Mouse (Mus musculus) liver, embryonic 11.5 days (tissue): Measurements from ENCODE around the gene Ulk3. TPM values are rescaled to one million over a fixed set of nuclear protein-coding genes. Genes with fewer than 3 reads are reported as not detected.

Source experiments
- ATAC-seq: fragments of 200-750 bp; cut with Nextera tagmentation; replicated peaks from 2 replicates; pipeline ENCODE4 v1.8.0; 2017; ENCODE audit warnings: moderate number of reproducible peaks, mild to moderate bottlenecking, moderate TSS enrichment, moderate library complexity; ENCODE audit not compliant: low FRiP score
- DNase-seq: peaks from one replicate; pipeline ENCODE4 v3.0.0-alpha.2; 2017; ENCODE audit warnings: low spot score
- H3K27ac ChIP-seq: fragments of 300-500 bp; sonication (generic); 2 replicates; pipeline ENCODE4 v1.5.1; 2014; ENCODE audit warnings: mild to moderate bottlenecking, low read depth, low read length, control low read depth
- H3K27me3 ChIP-seq: fragments of 300-500 bp; sonication (generic); replicated peaks from 2 replicates; pipeline ENCODE4 v1.6.1; 2014; ENCODE audit warnings: low read length, mixed read lengths; ENCODE audit not compliant: control insufficient read depth, insufficient read depth
- H3K36me3 ChIP-seq: fragments of 300-500 bp; sonication (generic); 2 replicates; pipeline ENCODE4 v1.6.1; 2014; ENCODE audit warnings: mild to moderate bottlenecking, low read length, moderate library complexity, mixed read lengths; ENCODE audit not compliant: control insufficient read depth, insufficient read depth
- H3K4me1 ChIP-seq: fragments of 300-500 bp; sonication (generic); replicated peaks from 2 replicates; pipeline ENCODE4 v1.6.1; 2014; ENCODE audit warnings: low read length, mixed read lengths; ENCODE audit not compliant: control insufficient read depth, insufficient read depth
- H3K4me2 ChIP-seq: fragments of 300-500 bp; sonication (generic); 2 replicates; pipeline ENCODE4 v1.6.1; 2014; ENCODE audit warnings: mild to moderate bottlenecking, control low read depth, moderate library complexity
- H3K4me3 ChIP-seq: fragments of 300-500 bp; sonication (generic); 2 replicates; pipeline ENCODE4 v1.5.1; 2014; ENCODE audit warnings: low read depth, low read length, control low read depth
- H3K9ac ChIP-seq: fragments of 300-500 bp; sonication (generic); 2 replicates; pipeline ENCODE4 v1.6.1; 2014; ENCODE audit warnings: low read depth, low read length, control low read depth
- H3K9me3 ChIP-seq: fragments of 300-500 bp; sonication (generic); 2 replicates; pipeline ENCODE4 v1.6.1; 2016; ENCODE audit warnings: low read length, inconsistent platforms, mixed read lengths; ENCODE audit not compliant: control insufficient read depth
- WGBS: fragments of 180-500 bp; shearing (Covaris S2); extraction: QIAGEN DNeasy Blood & Tissue Kit; methylation state at CpG from one replicate; pipeline ENCODE4 v1.1.7; 2014; 5-methylcytosine and 5-hydroxymethylcytosine counted together
- polyA plus RNA-seq: library from polyadenylated mRNA; unstranded; fragments of >200 nt; fragmentation: Nextera tagmentation; extraction: Ambion mirVana; gene quantifications from 2 replicates; pipeline ENCODE4 v1.2.1, GENCODE M21; 2014

The Ulk3 gene
- polyA plus RNA-seq, 1 experiment from 2014 or later = 11.6 TPM

DNA sequence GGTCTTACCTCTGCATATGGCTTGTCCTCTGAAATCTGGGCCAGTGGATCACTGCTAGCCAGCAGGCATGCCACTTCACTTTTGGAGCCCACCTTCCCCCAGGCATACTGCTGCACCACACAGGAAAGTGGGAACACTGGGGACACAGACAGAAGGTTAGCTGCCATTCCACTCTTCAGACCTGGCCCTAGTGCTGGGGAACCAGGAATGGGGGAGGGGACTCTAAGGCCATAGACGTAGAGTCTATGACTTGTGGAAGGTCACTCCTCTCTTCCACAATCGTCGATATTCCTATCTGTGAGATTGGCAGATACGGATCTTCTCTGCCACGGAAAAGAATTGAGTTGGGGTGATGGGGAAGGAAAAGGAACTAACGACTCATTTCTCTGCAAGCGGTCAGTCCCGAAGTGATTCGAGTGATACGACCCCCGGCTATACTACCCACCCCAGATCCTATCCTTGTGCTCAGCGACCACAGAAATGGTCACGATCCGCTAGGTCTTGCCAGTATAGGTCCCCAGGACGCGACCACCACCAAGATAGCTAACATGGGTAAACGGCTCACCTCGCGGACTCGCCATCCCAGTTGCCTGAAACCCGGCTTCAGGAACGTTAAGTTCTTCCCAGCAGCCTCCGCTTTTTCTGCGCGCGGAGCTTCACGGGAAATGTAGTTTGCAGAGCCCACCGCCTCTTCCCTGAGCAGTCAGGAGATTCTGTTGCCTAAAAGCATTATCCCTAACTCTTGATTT lies 36.9 kb upstream of the Ulk3 start, which contains the start of gene Mpi:
Gene Mpi (minus strand): TSS at position 625 of the 749 bp plus-strand sequence.
- 3% methylated on average over 28 of the region's 28 CpGs for WGBS
- H3K27me3 ChIP-seq = no peaks in the 10 kb centered on the region
- peak within 1 kb of the TSS; percentile 74 for H3K4me2 ChIP-seq
- peak; percentile 63 for DNase-seq
- H3K9me3 ChIP-seq = no peaks in the 10 kb centered on the region
- H3K4me1 ChIP-seq = peaks cover 16% of the 10 kb centered on the region; the same call in 1 of the 2 replicates
- H3K9ac ChIP-seq = peak within 1 kb of the TSS; percentile 58
- peak; percentile 47 for ATAC-seq
- H3K36me3 ChIP-seq = peaks cover 14% of the 10 kb centered on the region
- no peak within 1 kb of the TSS for H3K27ac ChIP-seq
- H3K4me3 ChIP-seq = peak within 1 kb of the TSS; percentile 66

DNA sequence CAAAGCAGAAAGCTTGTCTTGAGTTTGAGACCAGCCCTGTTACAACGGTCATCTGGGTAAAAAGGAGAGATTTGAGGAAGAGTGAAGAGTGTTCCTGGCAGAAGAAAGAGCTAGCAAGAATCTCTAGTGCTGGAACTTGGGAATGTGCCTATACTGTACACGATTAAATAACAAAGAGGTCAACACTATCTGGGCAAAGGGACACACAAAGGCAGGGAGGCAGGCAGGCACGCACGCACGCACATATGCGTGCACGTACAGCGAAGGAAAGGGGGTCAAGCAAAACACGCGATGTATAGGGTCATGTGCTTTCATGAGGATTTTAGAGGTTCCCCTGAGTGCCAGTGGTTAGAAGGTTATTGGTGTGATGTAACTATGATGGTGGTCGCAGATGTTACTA lies 36.1 kb upstream of the Ulk3 start:
- H3K36me3 ChIP-seq = peaks cover 8% of the 10 kb centered on the region
- DNase-seq (no peak), ATAC-seq (no peak)
- WGBS = 68% methylated on average over 11 of the region's 11 CpGs
- H3K9ac ChIP-seq = no peak overlapping the region
- H3K9me3 ChIP-seq = no peaks in the 10 kb centered on the region
- H3K4me3 ChIP-seq = no peak overlapping the region
- H3K4me1 ChIP-seq = peaks cover 10% of the 10 kb centered on the region; the same call in 1 of the 2 replicates
- H3K27me3 ChIP-seq = no peaks in the 10 kb centered on the region
- H3K27ac ChIP-seq = no peak overlapping the region
- peak overlapping the region; percentile 0; the same call in 1 of the 2 replicates for H3K4me2 ChIP-seq

DNA sequence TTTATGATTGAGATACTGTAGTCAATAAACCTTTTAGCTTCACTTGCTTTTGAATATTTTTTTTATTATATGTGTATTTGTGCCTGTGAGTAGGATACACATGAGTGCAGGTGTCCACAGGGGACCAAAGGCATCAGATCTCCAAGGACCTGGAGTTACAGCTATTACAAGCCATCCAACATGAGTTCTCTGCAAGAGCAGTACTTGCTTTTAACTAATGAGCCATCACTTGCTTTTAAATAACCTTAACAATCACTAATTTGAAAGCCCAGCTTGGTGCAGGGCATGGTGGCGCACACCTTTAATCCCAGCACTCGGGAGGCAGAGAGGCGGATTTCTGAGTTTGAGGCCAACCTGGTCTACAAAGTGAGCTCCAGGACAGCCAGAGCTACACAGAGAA lies 34.5 kb upstream of the Ulk3 start:
- Histone ChIP-seq H3K9me3 (no peaks in the 10 kb centered on the region), H3K4me3 (no peak overlapping the region), H3K4me2 (no peak overlapping the region), H3K36me3 (0 out of 2 replicates have a peak, but pooled peaks cover 4% of the 10 kb centered on the region), H3K27me3 (no peaks in the 10 kb centered on the region), H3K9ac (no peak overlapping the region), H3K27ac (no peak overlapping the region), H3K4me1 (peaks cover 10% of the 10 kb centered on the region; the same call in 1 of the 2 replicates)
- ATAC-seq (no peak), DNase-seq (no peak)
- WGBS = 62% methylated on average over 3 of the region's 3 CpGs

DNA sequence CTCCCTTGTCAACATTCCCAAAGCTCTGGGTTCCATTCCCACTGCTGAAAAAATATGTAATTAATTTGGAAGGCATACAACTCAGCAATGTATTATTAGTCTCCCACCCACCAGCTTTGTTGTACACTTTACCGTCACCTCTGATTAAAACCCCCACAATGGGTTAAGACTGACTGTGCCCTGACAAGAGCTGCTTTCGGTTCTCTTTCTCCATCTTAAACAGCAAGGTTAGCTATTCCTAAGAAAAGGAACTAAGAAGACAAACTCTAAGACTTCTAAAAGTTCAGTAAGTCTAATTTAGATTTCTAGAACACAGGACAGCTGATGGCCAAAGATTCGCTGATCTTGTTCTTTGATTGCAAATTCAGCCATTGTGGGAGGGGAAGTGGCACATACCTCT lies 32.0 kb upstream of the Ulk3 start:
- Histone ChIP-seq H3K4me2 (no peak overlapping the region), H3K4me3 (no peak overlapping the region), H3K27ac (no peak overlapping the region), H3K9ac (no peak overlapping the region), H3K9me3 (no peaks in the 10 kb centered on the region), H3K36me3 (no peaks in the 10 kb centered on the region), H3K27me3 (no peaks in the 10 kb centered on the region), H3K4me1 (peaks cover 10% of the 10 kb centered on the region)
- 71% methylated on average over 3 of the region's 3 CpGs for WGBS
- ATAC-seq (no peak), DNase-seq (no peak)

DNA sequence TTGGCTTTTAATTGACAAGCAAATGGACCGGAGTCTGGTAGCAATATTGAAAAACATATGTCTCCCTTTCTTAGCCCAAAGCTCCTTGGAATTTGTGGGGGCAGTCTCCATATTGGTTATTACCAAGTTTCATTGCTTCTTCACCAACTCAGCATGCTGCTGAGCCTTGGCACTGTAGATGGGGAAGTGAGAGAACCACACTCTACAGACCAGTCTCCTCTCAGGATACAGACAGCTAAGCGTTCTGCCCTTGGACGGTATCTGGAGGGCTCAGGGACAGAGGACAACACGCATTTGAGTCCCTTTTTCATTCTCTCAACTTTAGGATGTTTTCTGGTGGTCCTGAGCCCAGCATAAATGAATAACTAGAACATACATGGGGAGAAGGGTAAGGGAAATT lies 30.6 kb upstream of the Ulk3 start:
- ATAC-seq (no peak), DNase-seq (no peak)
- 77% methylated on average over 4 of the region's 4 CpGs for WGBS

GRCm38 (mm10) chr9:57559568-57559967 lies 29.7 kb upstream of the Ulk3 start:
- Histone ChIP-seq H3K4me2 (no peak overlapping the region), H3K9ac (no peak overlapping the region), H3K36me3 (no peaks in the 10 kb centered on the region), H3K27ac (no peak overlapping the region), H3K9me3 (no peaks in the 10 kb centered on the region), H3K4me1 (peaks cover 17% of the 10 kb centered on the region), H3K4me3 (no peak overlapping the region), H3K27me3 (no peaks in the 10 kb centered on the region)
- ATAC-seq (no peak), DNase-seq (no peak)
- WGBS = 72% methylated on average over 2 of the region's 2 CpGs

More for the DNA sequence above, 30.6 kb upstream of the Ulk3 start:
- H3K9ac ChIP-seq = no peak overlapping the region
- no peak overlapping the region for H3K4me3 ChIP-seq
- H3K27ac ChIP-seq = no peak overlapping the region
- no peaks in the 10 kb centered on the region for H3K27me3 ChIP-seq
- H3K36me3 ChIP-seq = no peaks in the 10 kb centered on the region
- no peak overlapping the region for H3K4me2 ChIP-seq
- no peaks in the 10 kb centered on the region for H3K9me3 ChIP-seq
- H3K4me1 ChIP-seq = peaks cover 16% of the 10 kb centered on the region

DNA sequence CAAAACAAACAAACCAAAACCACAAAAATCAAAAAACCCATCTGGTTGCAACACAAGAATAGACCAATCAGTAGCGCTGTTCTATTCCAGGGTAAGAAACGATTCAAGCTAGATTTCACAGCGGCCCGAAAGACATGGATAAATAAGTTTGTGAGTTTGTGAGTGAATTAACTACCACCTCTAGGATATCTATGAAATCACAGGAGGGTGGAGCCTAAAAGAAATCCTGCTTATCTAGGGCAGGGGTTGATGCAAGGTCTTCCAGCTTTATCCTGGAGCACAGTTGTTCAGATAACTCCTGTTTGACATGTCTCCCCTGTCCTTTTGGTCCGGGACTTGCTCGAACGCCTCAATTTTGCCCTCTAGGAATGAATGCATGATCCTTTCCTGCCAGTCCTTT lies 29.0 kb upstream of the Ulk3 start:
- WGBS = 31% methylated on average over 7 of the region's 7 CpGs
- H3K27me3 ChIP-seq = no peaks in the 10 kb centered on the region

DNA sequence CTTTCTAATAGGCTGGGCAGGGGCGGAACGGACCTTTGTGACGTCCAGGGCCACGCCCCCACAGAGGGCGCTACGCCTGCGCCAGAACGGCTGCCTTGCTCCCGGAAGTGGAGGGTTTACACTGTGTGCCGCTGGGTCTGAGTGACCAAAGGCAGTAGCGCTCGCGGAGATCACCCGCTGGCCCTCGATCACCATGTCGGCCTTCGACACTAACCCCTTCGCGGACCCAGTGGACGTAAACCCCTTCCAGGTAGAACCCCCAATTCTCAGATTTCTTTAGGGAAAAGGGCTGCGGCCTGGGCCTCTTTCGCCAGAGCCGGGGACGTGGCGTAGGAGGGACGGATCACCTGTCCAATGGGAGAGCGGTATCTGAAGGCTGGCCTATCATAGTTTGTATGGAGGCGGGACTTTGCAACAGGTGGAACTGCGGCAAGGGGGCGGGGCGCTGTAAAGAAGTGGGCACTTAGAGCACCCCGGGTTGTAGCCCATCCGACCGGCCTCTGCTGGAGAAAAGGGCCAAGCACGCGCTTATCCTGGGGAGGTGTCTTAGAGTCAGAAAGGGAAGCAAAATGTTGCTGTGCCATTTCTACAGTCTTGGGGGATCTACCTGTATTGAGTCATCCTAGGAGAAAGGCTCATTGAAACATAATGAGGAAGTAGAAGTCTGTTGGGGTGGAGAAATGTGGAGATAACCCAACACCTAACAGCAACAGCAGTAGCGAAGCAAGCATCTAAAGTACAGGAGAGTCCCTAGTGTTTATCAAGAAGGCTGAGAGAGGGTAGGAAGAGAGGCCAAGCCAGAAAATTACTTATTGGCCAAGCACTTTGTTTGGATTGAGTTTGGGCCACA lies 28.2 kb upstream of the Ulk3 start, which contains the start of gene Scamp2:
Gene Scamp2 (plus strand): TSS at position 83 of the 850 bp plus-strand sequence.
- H3K4me2 ChIP-seq = peak within 1 kb of the TSS; percentile 93
- peak within 1 kb of the TSS; percentile 62 for H3K27ac ChIP-seq
- peak; percentile 99 for ATAC-seq
- under 1% methylated on average over 37 of the region's 37 CpGs for WGBS
- H3K36me3 ChIP-seq = no peaks in the 10 kb centered on the region
- DNase-seq = peak; percentile 96
- no peaks in the 10 kb centered on the region for H3K9me3 ChIP-seq
- H3K4me1 ChIP-seq = peaks cover 17% of the 10 kb centered on the region
- H3K27me3 ChIP-seq = no peaks in the 10 kb centered on the region
- H3K4me3 ChIP-seq = peak within 1 kb of the TSS; percentile 74
- H3K9ac ChIP-seq = peak within 1 kb of the TSS; percentile 73

More for the DNA sequence above, 29.0 kb upstream of the Ulk3 start:
- ATAC-seq (no peak), DNase-seq (no peak)
- Histone ChIP-seq H3K4me1 (peaks cover 17% of the 10 kb centered on the region), H3K4me2 (peak overlapping the region; percentile 93), H3K9ac (no peak overlapping the region), H3K36me3 (no peaks in the 10 kb centered on the region), H3K27ac (0 out of 2 replicates have a peak overlapping the region, but pooled peaks have one; percentile 62), H3K4me3 (peak overlapping the region; percentile 74), H3K9me3 (no peaks in the 10 kb centered on the region)
